Mouse (Mus musculus): Measurements from ENCODE around the gene Eml5. TPM values are rescaled to one million over a fixed set of nuclear protein-coding genes. Genes with fewer than 3 reads are reported as not detected.

The Eml5 gene
- 17.1 and 24.8 TPM in 2 replicates for polyA plus RNA-seq (2015; fragmentation: Nextera tagmentation; extraction: Ambion mirVana)

GRCm38 (mm10) chr12:98900881-98901801 lies at the start of gene Eml5:
TSS of gene Eml5 (minus strand) at chr12:98901484.

GRCm38 (mm10) chr12:98920194-98920991 lies 19.1 kb upstream of the Eml5 start, which contains the start of gene Ttc8:
TSS of gene Ttc8 (plus strand) at chr12:98920574.

GRCm38 (mm10) chr12:98746746-98747379 lies 154.4 kb downstream of the Eml5 start, which contains the start of gene Zc3h14:
TSS of gene Zc3h14 (plus strand) at chr12:98746964.

GRCm38 (mm10) chr12:98736951-98737800 lies 164.1 kb downstream of the Eml5 start, which contains the start of gene Ptpn21:
TSS of gene Ptpn21 (minus strand) at chr12:98737405.

Other genes starting within 250 kb of the Eml5 start
- 5.6 and 6.6 TPM in 2 replicates for gene Ptpn21, start 164.1 kb downstream of the Eml5 start, polyA plus RNA-seq (2015; fragmentation: Nextera tagmentation; extraction: Ambion mirVana)
- 66.1 and 89.4 TPM in 2 replicates for gene Zc3h14, start 154.5 kb downstream of the Eml5 start, polyA plus RNA-seq (2015; fragmentation: Nextera tagmentation; extraction: Ambion mirVana)
- 18.5 and 25.6 TPM in 2 replicates for gene Ttc8, start 19.1 kb upstream of the Eml5 start, polyA plus RNA-seq (2015; fragmentation: Nextera tagmentation; extraction: Ambion mirVana)

All from adrenal gland, postnatal 0 days (tissue).